Comparison of ENCODE assay signal across 9 mouse cellular contexts in genomic region chr10:74922763-74923162, GRCm38 (mm10). TPM values are rescaled to one million over a fixed set of nuclear protein-coding genes. Genes with fewer than 3 reads are reported as not detected.
DNase-seq lines count a peak whose midpoint lies in the region; ATAC-seq lines count a peak whose summit lies in the region.
"Had no signal": no experiment of that assay in that cellular context is flagged by ENCODE, and none has a peak within 500 bp of the region (broad histone marks: within the 10 kb centered on the region; RNA-seq: fewer than 3 reads in every experiment).

No protein-coding gene starts in this region.

- H3K36me3 ChIP-seq in heart, embryonic 12.5 days, result no peaks in the 10 kb centered on the region
- H3K36me3 ChIP-seq in hindbrain, embryonic 15.5 days, result no peaks in the 10 kb centered on the region

- intact Hi-C loops in left cerebral cortex, postnatal 25 days (cut with DNase I), result loop anchor here (5.0 kb wide), 1 partner anchor 230 kb away; no protein-coding TSS in a partner anchor
- intact Hi-C loops in gastrocnemius, postnatal 14 days (cut with DNase I; ENCODE audit: low total_unique reads), result no loop called here

- peaks cover 4% of the 10 kb centered on the region; the same call in 1 of the 2 replicates for H3K4me1 ChIP-seq in heart, embryonic 12.5 days (replicated peaks)
- H3K4me1 ChIP-seq in hindbrain, embryonic 15.5 days (replicated peaks), result peaks cover 11% of the 10 kb centered on the region; the same call in 1 of the 2 replicates

- no peak for ATAC-seq in heart, embryonic 12.5 days (ENCODE audit: insufficient number of reproducible peaks, low FRiP score)
- peak; percentile 52 for ATAC-seq in hindbrain, embryonic 15.5 days (ENCODE audit: low FRiP score, low read depth)

- no peak overlapping the region for H3K9ac ChIP-seq in heart, embryonic 12.5 days
- H3K9ac ChIP-seq in hindbrain, embryonic 15.5 days, result no peak overlapping the region

- H3K27me3 ChIP-seq in heart, embryonic 12.5 days (replicated peaks), result peaks cover 24% of the 10 kb centered on the region
- no peaks in the 10 kb centered on the region for H3K27me3 ChIP-seq in hindbrain, embryonic 15.5 days

- DNase-seq in heart, adult 11 months, result peak; percentile 88
- peak; percentile 58 for DNase-seq in A20 (ENCODE audit: low read depth, low spot score)
- DNase-seq in cerebellum, adult 8-10 months, result peak; percentile 67
- DNase-seq in left cerebral cortex, postnatal 25 days (ENCODE audit: low spot score in 2 of 2), result peak; percentile 66 to 87
- DNase-seq in retina, embryonic 14.5 days (ENCODE audit: low spot score), result peak; percentile 69
- no peak for DNase-seq in gastrocnemius, postnatal 14 days

- H3K4me3 ChIP-seq in heart, embryonic 12.5 days, result no peak overlapping the region
- H3K4me3 ChIP-seq in hindbrain, embryonic 15.5 days, result no peak overlapping the region

- no peak overlapping the region for H3K4me2 ChIP-seq in heart, embryonic 12.5 days
- H3K4me2 ChIP-seq in hindbrain, embryonic 15.5 days, result no peak overlapping the region

- no peak overlapping the region for H3K27ac ChIP-seq in heart, embryonic 12.5 days (ENCODE audit: poor library complexity, severe bottlenecking)
- H3K27ac ChIP-seq in hindbrain, embryonic 15.5 days (replicated peaks), result no peak overlapping the region

- no peaks in the 10 kb centered on the region for H3K9me3 ChIP-seq in heart, embryonic 12.5 days (replicated peaks)
- H3K9me3 ChIP-seq in hindbrain, embryonic 15.5 days, result no peaks in the 10 kb centered on the region

- 67% methylated on average over 6 of the region's 6 CpGs for WGBS in heart, embryonic 12.5 days
- WGBS in hindbrain, embryonic 15.5 days, result 42% methylated on average over 6 of the region's 6 CpGs

RNA-seq across cellular contexts. Expression of gene Gnaz, which starts 44.2 kb away (rescaled TPM):
- 1.2 and 1.6 TPM in 2 replicates for polyA plus RNA-seq in heart, embryonic 12.5 days (2016; fragmentation: Nextera tagmentation; extraction: Ambion mirVana)
- polyA plus RNA-seq in hindbrain, embryonic 15.5 days (2015; fragmentation: Nextera tagmentation; extraction: Ambion mirVana), result 76.3 and 85.5 TPM in 2 replicates
- 100 to 1,000 TPM; 124 to 133 TPM for total RNA-seq in left cerebral cortex, postnatal 25 days (2021)
- 1 to 10 TPM in 1 of 2 experiments, under 1 TPM in 1; 0.18 to 1.2 TPM for total RNA-seq in gastrocnemius, postnatal 14 days (2021)
- total RNA-seq: MEL had no signal

Comparison
In these comparisons a context has a peak if more than half of its experiments do, and no peak if none do; other contexts are left out.
1. RNA of gene Gnaz, which starts 44.2 kb away (total RNA-seq): 124 to 133 TPM in left cerebral cortex, postnatal 25 days; 0.18 to 1.2 TPM in gastrocnemius, postnatal 14 days; every median in the first group is over 10 times any median in the second.